Mouse (Mus musculus) c-Kit-positive CD71-positive TER-119-positive erythroid progenitor cells, embryonic 14.5 days (primary cell): ENCODE measurements around the gene Htr1a.

Experiments used
- DNase-seq: peaks from one replicate; pipeline ENCODE4 v3.0.0-alpha.2; 2013; ENCODE audit warnings: low spot score

Gene Htr1a

GRCm38 (mm10) chr13:105443339-105443738 lies at the start of gene Htr1a:
Gene Htr1a, plus strand, starts transcription at chr13:105443639.
- DNase-seq = no peak

GRCm38 (mm10) chr13:105411535-105412326 lies 31.7 kb upstream of the Htr1a start:
- DNase-seq = no peak

- no peak for DNase-seq
Observed at GRCm38 (mm10) chr13:105412327-105412722, 31.1 kb upstream of the Htr1a start.

- no peak for DNase-seq
Observed at GRCm38 (mm10) chr13:105433141-105433540, 10.3 kb upstream of the Htr1a start.

DNA sequence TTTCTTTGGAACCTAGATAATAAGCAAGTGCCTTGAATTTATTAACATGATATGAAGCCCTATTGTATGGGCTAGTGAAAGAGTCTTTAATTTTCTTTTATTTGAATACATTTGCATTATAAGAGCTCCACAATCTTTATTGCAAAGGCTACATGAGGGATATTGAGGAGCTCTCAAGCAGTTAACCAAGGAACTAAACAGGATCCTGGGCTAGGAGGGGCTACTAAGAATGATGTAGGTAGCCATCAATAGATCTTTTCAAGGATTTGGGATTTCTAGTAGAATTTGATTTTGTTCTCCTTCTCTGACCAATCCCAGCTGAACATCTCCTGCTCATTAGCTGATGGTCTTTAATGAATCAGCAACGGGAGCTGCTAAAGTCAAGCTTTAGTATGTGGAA lies 9.8 kb upstream of the Htr1a start:
- DNase-seq = no peak

DNA sequence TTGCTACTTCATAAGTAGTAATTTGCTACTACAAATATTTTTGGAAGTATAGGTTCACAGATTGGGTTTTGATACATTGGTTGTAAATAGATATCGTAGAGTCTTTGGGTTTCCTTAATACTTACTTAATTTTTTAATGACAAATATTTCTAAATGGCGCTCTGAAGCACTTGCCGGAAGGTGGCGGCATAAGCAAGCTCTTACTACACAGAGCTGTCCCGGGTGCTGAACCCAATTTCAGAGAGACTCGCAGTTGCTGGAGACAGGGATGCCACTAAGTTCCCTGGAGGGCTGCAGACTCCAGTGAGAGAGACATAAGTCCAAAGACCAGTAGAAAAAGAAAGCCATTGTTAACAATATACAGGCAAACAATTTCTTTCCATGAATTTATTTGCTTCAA lies 863 bp upstream of the Htr1a start:
- peak; percentile 13 for DNase-seq

GRCm38 (mm10) chr13:105443871-105444237 lies 415 bp downstream of the Htr1a start:
- no peak for DNase-seq

DNA sequence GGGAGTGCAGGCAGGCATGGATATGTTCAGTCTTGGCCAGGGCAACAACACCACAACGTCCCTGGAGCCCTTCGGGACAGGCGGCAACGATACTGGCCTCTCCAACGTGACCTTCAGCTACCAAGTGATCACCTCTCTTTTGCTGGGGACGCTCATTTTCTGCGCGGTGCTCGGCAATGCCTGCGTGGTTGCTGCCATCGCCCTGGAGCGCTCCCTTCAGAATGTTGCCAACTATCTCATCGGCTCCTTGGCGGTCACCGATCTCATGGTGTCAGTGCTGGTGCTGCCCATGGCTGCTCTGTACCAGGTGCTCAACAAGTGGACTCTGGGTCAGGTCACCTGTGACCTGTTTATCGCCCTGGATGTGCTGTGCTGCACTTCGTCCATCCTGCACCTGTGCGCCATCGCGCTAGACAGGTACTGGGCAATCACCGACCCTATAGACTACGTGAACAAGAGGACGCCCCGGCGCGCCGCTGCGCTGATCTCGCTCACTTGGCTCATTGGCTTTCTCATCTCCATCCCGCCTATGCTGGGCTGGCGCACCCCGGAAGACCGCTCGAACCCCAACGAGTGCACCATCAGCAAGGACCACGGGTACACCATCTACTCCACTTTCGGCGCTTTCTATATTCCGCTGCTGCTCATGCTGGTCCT lies 927 bp downstream of the Htr1a start:
- no peak for DNase-seq

DNA sequence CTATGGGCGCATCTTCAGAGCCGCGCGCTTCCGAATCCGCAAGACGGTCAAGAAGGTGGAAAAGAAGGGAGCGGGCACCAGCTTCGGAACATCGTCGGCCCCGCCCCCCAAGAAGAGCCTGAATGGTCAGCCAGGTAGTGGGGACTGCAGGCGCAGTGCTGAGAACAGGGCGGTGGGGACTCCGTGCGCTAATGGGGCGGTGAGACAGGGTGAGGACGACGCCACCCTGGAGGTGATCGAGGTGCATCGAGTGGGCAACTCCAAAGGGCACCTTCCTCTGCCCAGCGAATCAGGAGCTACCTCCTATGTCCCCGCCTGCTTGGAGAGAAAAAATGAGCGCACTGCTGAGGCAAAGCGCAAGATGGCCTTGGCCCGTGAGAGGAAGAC lies 1.4 kb downstream of the Htr1a start:
- DNase-seq = no peak

GRCm38 (mm10) chr13:105446239-105446638 lies 2.8 kb downstream of the Htr1a start:
- DNase-seq = no peak

- no peak for DNase-seq
Observed at GRCm38 (mm10) chr13:105447695-105448094, 4.3 kb downstream of the Htr1a start.

DNA sequence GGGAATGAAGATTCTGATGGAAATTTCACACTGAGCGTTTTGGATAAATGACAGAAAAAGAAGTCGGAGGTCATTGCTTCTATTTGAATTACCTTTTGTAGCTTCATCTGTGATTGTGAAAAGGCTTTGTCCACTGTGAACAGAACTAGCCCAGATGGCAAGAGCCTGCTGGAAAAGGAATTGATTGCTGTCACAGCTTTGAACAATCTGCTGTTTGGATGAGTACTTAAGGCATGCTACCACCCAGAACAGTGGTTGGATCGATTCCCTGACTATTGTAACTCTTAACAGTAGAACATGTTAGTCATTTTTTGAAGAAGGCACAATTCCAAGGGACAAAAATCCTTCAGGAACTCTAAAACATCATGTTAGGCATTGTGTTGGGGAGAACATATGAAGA lies 8.1 kb downstream of the Htr1a start:
- no peak for DNase-seq
